Mouse (Mus musculus) thymus, postnatal 4 days (tissue): Measurements from ENCODE around the gene Cd151.
"Not testable (repeated sequence)": the region's sequence is repeated elsewhere in the genome, so short reads cannot be mapped to it uniquely, and the experiment has no call there.

Experiments used
- DNase-seq: peaks from one replicate; pipeline ENCODE4 v3.0.0; 2021

Gene Cd151

GRCm38 (mm10) chr7:141436523-141436892, 30.7 kb upstream of the Cd151 start:
- peak; percentile 6 for DNase-seq

- peak; percentile 94 for DNase-seq
Measured at GRCm38 (mm10) chr7:141437178-141438120, 29.7 kb upstream of the Cd151 start, which contains the start of gene Slc25a22. TSS of gene Slc25a22 (minus strand) at chr7:141437892.

- DNase-seq, result peak; percentile 10
Measured at GRCm38 (mm10) chr7:141438201-141438968, 28.8 kb upstream of the Cd151 start.

- peak; percentile 12 for DNase-seq
Measured at GRCm38 (mm10) chr7:141439140-141439679, 28.0 kb upstream of the Cd151 start.

GRCm38 (mm10) chr7:141439811-141440210, 27.4 kb upstream of the Cd151 start:
- peak; percentile 18 for DNase-seq

GRCm38 (mm10) chr7:141440613-141441012, 26.6 kb upstream of the Cd151 start:
- peak; percentile 62 for DNase-seq

- peak; percentile 15 for DNase-seq
Measured at GRCm38 (mm10) chr7:141441460-141441859, 25.7 kb upstream of the Cd151 start.

GRCm38 (mm10) chr7:141442199-141442598, 25.0 kb upstream of the Cd151 start:
- DNase-seq, result peak; percentile 16

GRCm38 (mm10) chr7:141443081-141443821, 23.9 kb upstream of the Cd151 start:
- DNase-seq, result peak; percentile 51

- DNase-seq, result peak; percentile 74
Measured at GRCm38 (mm10) chr7:141443828-141444237, 23.4 kb upstream of the Cd151 start, which contains the start of gene Pidd1. TSS of gene Pidd1 (minus strand) at chr7:141444025.

- DNase-seq, result not testable (repeated sequence)
Measured at GRCm38 (mm10) chr7:141446374-141446773, 20.8 kb upstream of the Cd151 start.

GRCm38 (mm10) chr7:141447110-141447991, 19.8 kb upstream of the Cd151 start, which contains the start of gene Rplp2:
TSS of gene Rplp2 (plus strand) at chr7:141447370.
- DNase-seq, result peak; percentile 92

- no peak for DNase-seq
Measured at GRCm38 (mm10) chr7:141451928-141452327, 15.3 kb upstream of the Cd151 start.

- DNase-seq, result no peak
Measured at GRCm38 (mm10) chr7:141453636-141454035, 13.6 kb upstream of the Cd151 start.

- DNase-seq, result peak; percentile 99
Measured at GRCm38 (mm10) chr7:141454967-141455551, 12.1 kb upstream of the Cd151 start, which contains the start of gene Pnpla2. TSS of gene Pnpla2 (plus strand) at chr7:141455198.

- peak; percentile 60 for DNase-seq
Measured at GRCm38 (mm10) chr7:141455610-141456314, 11.4 kb upstream of the Cd151 start.

GRCm38 (mm10) chr7:141456739-141457138, 10.5 kb upstream of the Cd151 start:
- peak; percentile 9 for DNase-seq

GRCm38 (mm10) chr7:141457236-141457635, 10.0 kb upstream of the Cd151 start:
- peak; percentile 11 for DNase-seq

- DNase-seq, result peak; percentile 81
Measured at GRCm38 (mm10) chr7:141457986-141458660, 9.1 kb upstream of the Cd151 start.
